Mouse (Mus musculus) c-Kit-positive CD71-positive TER-119-positive erythroid progenitor cells, embryonic 14.5 days (primary cell): ENCODE measurements around the gene Plekhh2.
"Not testable (repeated sequence)": the region's sequence is repeated elsewhere in the genome, so short reads cannot be mapped to it uniquely, and the experiment has no call there.

Experiments
- DNase-seq: peaks from one replicate; pipeline ENCODE4 v3.0.0-alpha.2; 2013; ENCODE audit warnings: low spot score

Plekhh2 gene

GRCm38 (mm10) chr17:84512516-84513085, 906 bp downstream of the Plekhh2 start:
- DNase-seq = no peak

GRCm38 (mm10) chr17:84515901-84516300, 4.2 kb downstream of the Plekhh2 start:
- no peak for DNase-seq

DNA sequence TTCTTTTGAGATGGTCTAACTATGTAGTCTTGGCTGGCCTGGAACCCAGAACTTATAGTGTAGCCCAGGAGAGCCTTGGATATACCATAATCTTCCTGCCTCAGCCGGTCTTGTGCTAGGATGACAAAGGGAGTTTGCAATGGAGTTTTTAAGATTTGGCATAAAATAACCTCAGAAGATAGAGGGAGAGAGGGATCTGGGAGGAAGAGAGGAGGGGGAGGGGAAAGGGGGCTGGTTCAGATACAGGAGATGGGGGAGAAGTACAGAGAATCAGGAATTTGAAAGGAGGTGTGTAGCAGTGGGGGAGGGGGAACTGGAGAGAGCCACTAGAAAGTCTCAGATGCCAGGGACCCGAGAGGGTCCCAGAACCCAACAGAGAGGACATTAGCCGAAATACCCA, 7.7 kb downstream of the Plekhh2 start:
- DNase-seq = no peak

GRCm38 (mm10) chr17:84520057-84520456, 8.4 kb downstream of the Plekhh2 start:
- no peak for DNase-seq

GRCm38 (mm10) chr17:84529356-84529755, 17.7 kb downstream of the Plekhh2 start:
- DNase-seq = no peak

GRCm38 (mm10) chr17:84530202-84530796, 18.6 kb downstream of the Plekhh2 start:
- no peak for DNase-seq

- DNase-seq = no peak
These were observed 21.3 kb downstream of the Plekhh2 start for GRCm38 (mm10) chr17:84532909-84533499.

DNA sequence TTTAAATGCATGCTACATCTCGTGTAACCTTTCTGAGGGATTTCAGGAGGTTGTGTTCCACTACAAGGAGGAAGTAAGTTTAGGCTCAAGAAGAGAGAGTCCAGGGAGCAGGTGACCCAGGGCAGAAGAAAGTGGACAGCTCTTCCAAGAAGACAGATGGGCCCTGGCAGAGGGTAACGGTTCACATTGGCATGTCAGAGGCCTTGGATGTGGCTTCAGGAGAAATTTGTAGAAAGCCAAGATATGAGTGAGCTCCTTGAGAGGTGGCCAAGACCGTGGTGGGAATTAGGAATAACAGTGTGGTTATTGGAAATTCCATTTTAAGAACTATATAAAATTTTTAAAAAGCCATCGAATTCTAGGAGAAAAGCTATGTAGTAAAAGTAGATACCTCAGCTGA, 22.1 kb downstream of the Plekhh2 start:
- DNase-seq = no peak

- no peak for DNase-seq
These were observed 22.9 kb downstream of the Plekhh2 start for GRCm38 (mm10) chr17:84534632-84535031.

DNA sequence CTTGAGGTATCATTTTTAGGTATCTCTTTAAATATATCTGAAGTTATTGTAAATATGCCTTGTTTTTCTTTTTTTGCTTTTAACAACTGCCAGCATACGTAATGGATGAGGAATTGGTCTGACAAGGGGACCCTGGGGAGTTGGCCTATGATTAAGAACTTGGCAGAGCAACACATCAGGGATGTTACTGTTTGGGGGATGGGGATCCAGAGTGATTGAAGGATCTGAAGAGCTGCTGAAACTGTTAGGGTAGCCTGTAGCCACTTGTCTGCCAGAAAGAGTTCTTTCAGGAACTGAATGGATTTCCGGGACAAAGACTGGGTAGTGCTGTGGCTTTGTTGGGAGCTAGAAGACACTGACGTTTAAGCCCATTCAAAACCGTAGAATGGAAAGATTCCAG, 23.5 kb downstream of the Plekhh2 start:
- DNase-seq = no peak

GRCm38 (mm10) chr17:84537301-84537700, 25.6 kb downstream of the Plekhh2 start:
- no peak for DNase-seq

- no peak for DNase-seq
These were observed 26.3 kb downstream of the Plekhh2 start for GRCm38 (mm10) chr17:84537966-84538365.

GRCm38 (mm10) chr17:84540603-84541002, 28.9 kb downstream of the Plekhh2 start:
- no peak for DNase-seq

DNA sequence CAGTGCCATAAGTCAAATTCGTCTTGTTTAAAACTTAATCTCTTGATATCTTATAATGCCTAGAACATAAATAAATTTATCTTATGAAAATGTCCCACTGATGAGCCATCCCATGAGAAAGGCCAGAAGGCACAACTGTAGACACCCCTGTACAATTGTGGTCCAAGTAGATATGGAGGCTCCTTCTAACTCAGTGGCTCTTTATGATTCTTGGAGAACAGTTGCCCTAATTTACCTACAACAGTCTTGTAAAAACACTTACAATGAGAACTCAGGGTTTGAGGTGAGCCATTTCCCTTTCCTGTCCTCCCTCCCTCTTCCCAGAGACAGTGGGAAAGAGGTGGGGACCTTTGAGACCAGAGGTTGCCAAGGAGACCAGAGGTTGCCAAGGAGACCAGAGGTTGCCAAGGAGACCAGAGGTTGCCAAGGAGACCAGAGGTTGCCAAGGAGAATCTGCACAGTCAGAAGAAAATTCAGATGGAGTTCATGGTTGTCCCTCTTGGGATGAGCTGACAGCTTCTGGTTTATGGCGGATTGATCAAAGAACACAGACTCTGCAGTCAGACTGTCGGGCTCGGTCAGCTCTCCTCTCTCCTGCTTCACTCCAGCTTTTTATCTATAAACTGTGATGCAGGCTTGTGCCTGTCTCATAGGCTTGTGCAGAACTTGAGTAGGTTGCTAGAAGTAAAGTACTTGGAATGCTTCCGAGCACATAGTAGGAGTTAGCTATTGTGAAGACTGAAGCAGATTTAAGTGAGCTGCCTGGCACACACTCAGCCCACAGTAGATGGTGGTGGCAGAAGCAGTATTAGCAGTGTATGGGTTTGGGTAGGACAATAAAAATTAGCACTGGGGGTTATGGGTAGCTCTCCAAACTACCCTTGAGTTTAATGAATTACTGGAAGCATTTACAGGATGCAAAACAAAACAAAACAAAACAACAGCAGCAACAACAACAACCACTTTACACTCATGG, 39.5 kb downstream of the Plekhh2 start:
- no peak for DNase-seq

GRCm38 (mm10) chr17:84552230-84552629, 40.5 kb downstream of the Plekhh2 start:
- no peak for DNase-seq

- DNase-seq = not testable (repeated sequence)
These were observed 52.6 kb downstream of the Plekhh2 start for GRCm38 (mm10) chr17:84564264-84564663.

GRCm38 (mm10) chr17:84565762-84566161, 54.1 kb downstream of the Plekhh2 start:
- no peak for DNase-seq

DNA sequence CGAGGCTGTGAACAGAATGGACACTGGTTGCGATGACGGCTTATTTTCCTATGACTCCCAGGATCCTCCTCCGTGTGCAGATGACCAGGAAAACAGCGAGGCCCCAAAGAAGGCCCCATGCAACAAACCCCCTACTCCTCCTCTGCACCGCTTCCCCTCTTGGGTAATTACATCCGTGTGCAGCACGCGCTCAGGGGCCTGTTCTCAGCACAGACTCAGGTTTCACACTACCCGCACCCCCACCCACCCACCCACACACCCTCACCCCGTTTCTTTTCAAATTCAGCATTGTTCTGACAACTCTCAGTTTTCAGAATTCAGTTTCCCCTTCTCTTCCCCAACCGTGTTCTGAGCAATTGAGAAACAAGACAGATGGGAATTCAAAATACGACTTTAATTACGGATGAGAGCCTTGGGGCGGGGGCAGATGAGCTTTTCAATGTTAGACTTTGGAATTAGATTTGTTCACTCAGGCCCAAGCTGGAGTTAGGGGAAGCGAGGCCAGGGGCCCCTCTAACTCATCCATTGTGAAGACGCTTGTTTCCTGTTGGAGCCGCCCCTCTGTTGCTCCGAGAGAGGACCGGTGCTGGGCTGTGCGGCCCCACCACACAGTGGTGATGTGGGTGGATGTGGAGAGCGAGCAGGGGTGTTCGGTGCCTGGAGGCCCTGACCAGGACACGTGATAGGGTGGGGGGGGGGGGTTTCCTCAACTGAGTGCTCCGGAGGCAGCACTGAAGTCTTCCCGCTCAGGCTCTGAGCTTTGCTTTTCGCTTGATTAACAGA, 55.3 kb downstream of the Plekhh2 start:
- no peak for DNase-seq

- DNase-seq = no peak
These were observed 57.1 kb downstream of the Plekhh2 start for GRCm38 (mm10) chr17:84568807-84569206.

DNA sequence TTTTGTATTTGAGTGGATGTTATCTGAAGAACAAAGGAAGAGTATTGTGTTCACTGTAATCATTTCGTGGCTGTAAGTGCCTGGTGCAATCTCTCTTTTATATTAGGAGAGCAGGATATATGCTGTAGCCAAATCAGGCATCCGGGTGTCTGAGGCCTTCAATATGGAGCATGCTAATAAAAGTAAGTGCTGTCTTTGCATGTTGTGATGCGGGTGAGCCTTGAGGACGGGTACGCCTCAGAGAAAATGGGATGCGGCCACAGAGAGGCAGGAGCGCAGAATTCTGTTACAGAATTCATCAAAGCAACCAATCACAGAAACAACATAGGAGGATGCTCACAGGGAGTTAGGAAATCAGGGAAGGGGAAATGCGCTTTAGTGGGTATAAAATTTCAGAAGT, 58.1 kb downstream of the Plekhh2 start:
- no peak for DNase-seq

- no peak for DNase-seq
These were observed 59.9 kb downstream of the Plekhh2 start for GRCm38 (mm10) chr17:84571629-84572028.

- DNase-seq = no peak
These were observed 61.6 kb downstream of the Plekhh2 start for GRCm38 (mm10) chr17:84573305-84573704.
